Mouse (Mus musculus): ENCODE results near the gene Dnm2. TPM values are rescaled to one million over a fixed set of nuclear protein-coding genes. Genes with fewer than 3 reads are reported as not detected.

The Dnm2 gene
- polyA plus RNA-seq (2017; shearing (Covaris generic)), result 100 to 1,000 TPM; 192 to 223 TPM

GRCm38 (mm10) chr9:21424631-21425555 lies at the start of gene Dnm2:
Dnm2 (plus strand) TSS chr9:21424908.

GRCm38 (mm10) chr9:21411669-21412550 lies 12.8 kb upstream of the Dnm2 start, which contains the start of gene Qtrt1:
Qtrt1 (plus strand) TSS chr9:21411837.

GRCm38 (mm10) chr9:21509772-21510688 lies 85.3 kb downstream of the Dnm2 start, which contains the start of gene Tmed1:
Tmed1 (minus strand) TSS chr9:21510252.

GRCm38 (mm10) chr9:21525937-21526633 lies 101.4 kb downstream of the Dnm2 start, which contains the start of gene AB124611:
AB124611 (plus strand) TSS chr9:21526176.

GRCm38 (mm10) chr9:21546789-21547074 lies 122.0 kb downstream of the Dnm2 start, which contains the start of gene Carm1:
Carm1 (plus strand) TSS chr9:21546894.

Other genes starting within 250 kb of the Dnm2 start
- gene Keap1, start 185.5 kb upstream of the Dnm2 start, polyA plus RNA-seq (2017; shearing (Covaris generic)), result 10 to 100 TPM; 51.6 to 55.5 TPM
- gene S1pr5, start 176.5 kb upstream of the Dnm2 start, polyA plus RNA-seq (2017; shearing (Covaris generic)), result under 1 TPM in 1 of 2 experiments, not detected in 1; 0.06 TPM
- gene Atg4d, start 159.6 kb upstream of the Dnm2 start, polyA plus RNA-seq (2017; shearing (Covaris generic)), result 10 to 100 TPM; 52.8 to 60.8 TPM
- gene Kri1, start 136.9 kb upstream of the Dnm2 start, polyA plus RNA-seq (2017; shearing (Covaris generic)), result 10 to 100 TPM; 19.0 to 38.8 TPM
- 100 to 1,000 TPM; 105 to 242 TPM for gene Cdkn2d, start 133.5 kb upstream of the Dnm2 start, polyA plus RNA-seq (2017; shearing (Covaris generic))
- 1 to 10 TPM; 1.9 to 2.8 TPM for gene Ap1m2, start 112.6 kb upstream of the Dnm2 start, polyA plus RNA-seq (2017; shearing (Covaris generic))
- gene Slc44a2, start 104.2 kb upstream of the Dnm2 start, polyA plus RNA-seq (2017; shearing (Covaris generic)), result 100 to 1,000 TPM; 328 to 350 TPM
- 10 to 100 TPM; 41.5 to 42.0 TPM for gene Ilf3, start 57.0 kb upstream of the Dnm2 start, polyA plus RNA-seq (2017; shearing (Covaris generic))
- gene Qtrt1, start 13.1 kb upstream of the Dnm2 start, polyA plus RNA-seq (2017; shearing (Covaris generic)), result 10 to 100 TPM; 26.3 to 54.9 TPM
- gene Tmed1, start 85.3 kb downstream of the Dnm2 start, polyA plus RNA-seq (2017; shearing (Covaris generic)), result 1 to 10 TPM; 2.8 to 4.7 TPM
- 10 to 100 TPM; 24.6 to 59.7 TPM for gene AB124611, start 101.3 kb downstream of the Dnm2 start, polyA plus RNA-seq (2017; shearing (Covaris generic))
- 10 to 100 TPM; 56.7 to 91.6 TPM for gene Carm1, start 122.0 kb downstream of the Dnm2 start, polyA plus RNA-seq (2017; shearing (Covaris generic))
- 10 to 100 TPM; 31.7 to 39.3 TPM for gene Timm29, start 167.8 kb downstream of the Dnm2 start, polyA plus RNA-seq (2017; shearing (Covaris generic))
- 10 to 100 TPM; 21.2 to 28.7 TPM for gene Yipf2, start 167.9 kb downstream of the Dnm2 start, polyA plus RNA-seq (2017; shearing (Covaris generic))
- gene Smarca4, start 191.3 kb downstream of the Dnm2 start, polyA plus RNA-seq (2017; shearing (Covaris generic)), result 10 to 100 TPM; 48.2 to 66.5 TPM

Measured in activated CD4-positive, CD25-positive, alpha-beta regulatory T cell (primary cell).